Mouse (Mus musculus): ENCODE results near the gene Dhx32. TPM values are rescaled to one million over a fixed set of nuclear protein-coding genes. Genes with fewer than 3 reads are reported as not detected.

Dhx32 gene
- total RNA-seq (2014; rRNA removed) (45.6 and 49.3 TPM in 2 replicates), polyA plus RNA-seq (2015; fragmentation: Nextera tagmentation; extraction: Ambion mirVana) (49.8 and 52.6 TPM in 2 replicates)

DNA sequence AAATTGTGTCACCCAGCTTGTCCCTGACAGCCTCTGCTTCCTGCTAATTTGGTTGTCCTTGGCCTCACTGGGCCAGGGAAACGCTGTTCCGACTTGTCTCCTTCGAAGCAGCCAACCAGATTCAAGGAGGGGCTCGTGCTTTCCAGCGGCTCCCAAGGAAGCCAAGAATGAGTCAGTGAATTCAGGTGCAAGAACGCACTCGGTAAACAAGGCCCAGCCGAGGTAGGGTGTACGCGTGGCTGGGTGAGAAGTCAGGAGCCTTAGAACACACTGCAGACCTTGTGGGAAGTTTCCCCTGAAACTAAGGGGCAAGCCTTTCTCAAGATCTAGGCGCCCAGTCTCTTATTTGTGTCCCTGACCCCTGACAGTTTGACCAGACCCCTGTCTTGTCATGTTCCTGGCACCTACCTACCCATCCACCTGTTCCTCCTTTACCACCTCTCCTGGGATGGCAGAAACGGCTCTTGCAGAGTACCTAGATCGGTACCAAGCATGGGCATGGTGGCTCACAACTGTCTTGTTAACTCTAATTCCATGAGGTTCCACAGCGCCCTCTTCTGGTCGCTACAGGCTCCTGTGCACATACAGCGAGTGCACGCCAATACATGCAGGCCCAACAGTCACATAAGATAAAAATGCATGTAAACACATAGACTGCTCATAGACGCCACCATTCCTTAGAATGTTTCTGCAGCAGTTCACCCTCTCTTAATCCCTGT is at the start of gene Dhx32:
TSS of gene Dhx32 (minus strand) at position 10 of the 719 bp plus-strand sequence.
- WGBS = 26% methylated on average over 18 of the region's 18 CpGs
- Histone ChIP-seq H3K4me2 (ENCODE audit: low read depth, low read length) (no peak within 1 kb of the TSS), H3K4me1 (ENCODE audit: insufficient read depth, low read length) (no peaks in the 10 kb centered on the region), H3K9me3 (ENCODE audit: low read length) (no peaks in the 10 kb centered on the region), H3K27ac (no peak within 1 kb of the TSS), H3K36me3 (ENCODE audit: insufficient read depth, low read length) (no peaks in the 10 kb centered on the region), H3K27me3 (ENCODE audit: insufficient read depth, low read length) (no peaks in the 10 kb centered on the region), H3K9ac (replicated peaks; ENCODE audit: low read length) (no peak within 1 kb of the TSS), H3K4me3 (ENCODE audit: low read length) (no peak within 1 kb of the TSS)
- peak; percentile 83 for TF ChIP-seq CTCF (IDR thresholded peaks at IDR 0.05; ENCODE audit: low read depth)
- ATAC-seq = peak; percentile 77
- peak; percentile 94 for DNase-seq (ENCODE audit: low spot score)

DNA sequence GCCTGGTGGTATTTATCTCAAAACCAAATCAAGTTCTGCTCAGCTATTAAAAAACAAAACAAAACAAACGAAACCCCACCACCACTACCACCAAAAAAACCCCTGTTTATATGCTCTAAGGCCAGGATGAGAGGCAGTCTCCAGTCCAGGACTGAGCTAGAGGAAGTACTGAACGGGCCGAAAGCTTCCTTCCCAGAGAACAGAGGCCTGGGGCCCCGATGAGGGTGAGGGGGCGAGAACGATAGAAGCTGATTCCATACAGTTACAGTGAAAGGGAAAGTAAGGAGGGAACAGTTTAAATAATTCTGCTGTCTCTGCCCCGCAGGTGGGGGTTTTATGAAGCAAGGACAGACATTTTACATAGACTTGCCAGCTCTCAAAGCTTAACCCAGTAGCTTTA is 47.1 kb upstream of the Dhx32 start:
- Histone ChIP-seq H3K27me3 (ENCODE audit: insufficient read depth, low read length) (no peaks in the 10 kb centered on the region), H3K4me2 (ENCODE audit: low read depth, low read length) (no peak overlapping the region), H3K27ac (no peak overlapping the region), H3K9ac (replicated peaks; ENCODE audit: low read length) (no peak overlapping the region), H3K4me3 (ENCODE audit: low read length) (no peak overlapping the region), H3K4me1 (ENCODE audit: insufficient read depth, low read length) (no peaks in the 10 kb centered on the region), H3K36me3 (ENCODE audit: insufficient read depth, low read length) (no peaks in the 10 kb centered on the region), H3K9me3 (ENCODE audit: low read length) (no peaks in the 10 kb centered on the region)
- no peak for DNase-seq (ENCODE audit: low spot score)
- no peak for TF ChIP-seq CTCF (IDR thresholded peaks at IDR 0.05; ENCODE audit: low read depth)
- no peak for ATAC-seq
- WGBS = 70% methylated on average over 7 of the region's 7 CpGs

DNA sequence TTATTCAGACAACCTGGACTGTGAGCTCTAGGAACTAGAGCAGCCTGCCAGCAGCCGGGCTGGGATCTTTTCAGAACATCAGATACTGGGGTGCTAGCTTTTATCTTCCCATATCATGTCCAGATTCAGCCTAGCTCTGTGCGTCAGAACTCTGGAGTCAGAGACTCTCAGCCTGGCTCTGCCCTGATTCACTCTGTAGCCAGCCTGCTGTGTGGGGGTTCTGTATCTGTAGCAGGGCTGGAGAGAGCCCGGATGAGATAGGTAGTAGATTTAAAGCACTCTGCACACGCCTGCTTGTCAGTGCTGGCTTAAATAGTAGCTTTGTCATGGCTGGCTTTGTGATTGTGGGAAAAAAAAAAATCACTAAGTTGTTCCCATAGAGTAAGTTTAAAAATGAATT is 46.0 kb upstream of the Dhx32 start:
- H3K27me3 ChIP-seq (ENCODE audit: insufficient read depth, low read length) = no peaks in the 10 kb centered on the region
- H3K4me2 ChIP-seq (ENCODE audit: low read depth, low read length) = no peak overlapping the region
- H3K4me1 ChIP-seq (ENCODE audit: insufficient read depth, low read length) = no peaks in the 10 kb centered on the region
- TF ChIP-seq CTCF (IDR thresholded peaks at IDR 0.05; ENCODE audit: low read depth) = no peak
- no peaks in the 10 kb centered on the region for H3K9me3 ChIP-seq (ENCODE audit: low read length)
- DNase-seq (ENCODE audit: low spot score) (no peak), ATAC-seq (no peak)
- WGBS = 41% methylated on average over 4 of the region's 4 CpGs
- no peak overlapping the region for H3K9ac ChIP-seq (replicated peaks; ENCODE audit: low read length)
- no peak overlapping the region for H3K27ac ChIP-seq
- H3K4me3 ChIP-seq (ENCODE audit: low read length) = no peak overlapping the region
- H3K36me3 ChIP-seq (ENCODE audit: insufficient read depth, low read length) = no peaks in the 10 kb centered on the region

DNA sequence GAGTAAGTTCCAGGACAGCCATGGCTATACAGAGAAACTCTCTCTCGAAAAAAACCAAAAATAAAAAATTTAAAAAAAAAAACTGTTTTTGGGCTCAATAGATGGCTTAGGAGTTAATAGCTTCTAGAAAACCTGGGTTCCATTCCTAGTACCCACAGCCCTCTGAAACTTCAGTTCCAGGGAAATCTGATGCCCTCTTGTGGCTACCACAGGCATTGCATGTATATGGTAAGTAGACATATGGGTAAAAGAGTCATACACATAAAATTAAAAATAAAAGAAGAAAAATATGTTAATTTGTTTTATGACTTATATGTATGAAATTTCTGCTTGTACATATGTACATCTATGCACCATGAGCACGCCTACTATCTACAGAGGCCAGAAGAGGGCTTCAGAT is 42.1 kb upstream of the Dhx32 start:
- Histone ChIP-seq H3K9ac (replicated peaks; ENCODE audit: low read length) (no peak overlapping the region), H3K9me3 (ENCODE audit: low read length) (no peaks in the 10 kb centered on the region), H3K4me1 (ENCODE audit: insufficient read depth, low read length) (no peaks in the 10 kb centered on the region), H3K4me2 (ENCODE audit: low read depth, low read length) (no peak overlapping the region), H3K27ac (no peak overlapping the region), H3K36me3 (ENCODE audit: insufficient read depth, low read length) (no peaks in the 10 kb centered on the region), H3K4me3 (ENCODE audit: low read length) (no peak overlapping the region), H3K27me3 (ENCODE audit: insufficient read depth, low read length) (no peaks in the 10 kb centered on the region)
- no peak for ATAC-seq
- 96% methylated on average over 2 of the region's 2 CpGs for WGBS
- TF ChIP-seq CTCF (IDR thresholded peaks at IDR 0.05; ENCODE audit: low read depth) = peak; percentile 38
- DNase-seq (ENCODE audit: low spot score) = no peak

DNA sequence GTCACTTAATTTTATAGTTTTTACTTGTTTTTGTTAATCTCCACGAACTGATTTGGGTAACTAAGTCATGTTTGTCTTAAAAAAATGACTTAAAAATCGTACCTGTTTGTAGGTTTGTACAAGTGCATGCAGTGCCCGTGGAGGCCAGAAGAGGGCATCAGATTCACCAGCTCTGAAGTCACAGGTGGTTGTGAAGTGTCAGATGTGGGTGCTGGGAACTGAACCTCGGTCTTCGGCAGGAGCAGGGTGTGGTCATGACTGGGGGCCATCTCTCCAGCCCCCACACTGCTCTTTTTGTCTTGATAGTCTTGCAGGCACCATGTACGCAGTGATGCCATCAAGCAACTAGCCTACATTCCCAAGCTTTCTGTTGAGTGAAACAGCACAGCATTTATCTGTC is 41.2 kb upstream of the Dhx32 start:
- H3K36me3 ChIP-seq (ENCODE audit: insufficient read depth, low read length) = no peaks in the 10 kb centered on the region
- H3K4me1 ChIP-seq (ENCODE audit: insufficient read depth, low read length) = no peaks in the 10 kb centered on the region
- TF ChIP-seq CTCF (IDR thresholded peaks at IDR 0.05; ENCODE audit: low read depth) = no peak
- no peak overlapping the region for H3K4me2 ChIP-seq (ENCODE audit: low read depth, low read length)
- no peak overlapping the region for H3K9ac ChIP-seq (replicated peaks; ENCODE audit: low read length)
- H3K9me3 ChIP-seq (ENCODE audit: low read length) = no peaks in the 10 kb centered on the region
- no peak overlapping the region for H3K27ac ChIP-seq
- DNase-seq (ENCODE audit: low spot score) (no peak), ATAC-seq (no peak)
- 85% methylated on average over 6 of the region's 6 CpGs for WGBS
- no peak overlapping the region for H3K4me3 ChIP-seq (ENCODE audit: low read length)
- H3K27me3 ChIP-seq (ENCODE audit: insufficient read depth, low read length) = no peaks in the 10 kb centered on the region

DNA sequence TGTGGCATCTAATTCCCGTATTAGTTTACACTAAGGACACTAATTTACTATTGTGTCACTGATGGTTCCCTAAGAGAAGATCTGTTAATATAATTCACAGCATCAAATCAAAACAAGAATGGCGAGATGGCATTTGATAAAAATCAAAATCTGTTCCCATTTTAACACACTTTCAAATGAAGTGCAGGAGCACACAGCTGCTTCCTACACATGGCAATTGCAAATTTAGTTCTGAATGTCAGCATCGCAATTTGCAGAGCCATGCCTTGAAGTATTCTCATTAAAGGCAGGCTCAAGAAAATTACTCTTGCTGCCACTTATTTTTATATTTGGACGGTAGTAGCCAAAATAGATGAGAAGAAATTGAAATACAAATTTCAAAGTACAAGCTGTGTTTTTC is 30.8 kb upstream of the Dhx32 start:
- Histone ChIP-seq H3K4me1 (ENCODE audit: insufficient read depth, low read length) (no peaks in the 10 kb centered on the region), H3K9me3 (ENCODE audit: low read length) (no peaks in the 10 kb centered on the region), H3K9ac (replicated peaks; ENCODE audit: low read length) (no peak overlapping the region), H3K27me3 (ENCODE audit: insufficient read depth, low read length) (no peaks in the 10 kb centered on the region), H3K27ac (no peak overlapping the region), H3K4me2 (ENCODE audit: low read depth, low read length) (no peak overlapping the region), H3K4me3 (ENCODE audit: low read length) (no peak overlapping the region), H3K36me3 (ENCODE audit: insufficient read depth, low read length) (no peaks in the 10 kb centered on the region)
- ATAC-seq = no peak
- WGBS = 67% methylated on average over 4 of the region's 4 CpGs
- no peak for TF ChIP-seq CTCF (IDR thresholded peaks at IDR 0.05; ENCODE audit: low read depth)
- no peak for DNase-seq (ENCODE audit: low spot score)

DNA sequence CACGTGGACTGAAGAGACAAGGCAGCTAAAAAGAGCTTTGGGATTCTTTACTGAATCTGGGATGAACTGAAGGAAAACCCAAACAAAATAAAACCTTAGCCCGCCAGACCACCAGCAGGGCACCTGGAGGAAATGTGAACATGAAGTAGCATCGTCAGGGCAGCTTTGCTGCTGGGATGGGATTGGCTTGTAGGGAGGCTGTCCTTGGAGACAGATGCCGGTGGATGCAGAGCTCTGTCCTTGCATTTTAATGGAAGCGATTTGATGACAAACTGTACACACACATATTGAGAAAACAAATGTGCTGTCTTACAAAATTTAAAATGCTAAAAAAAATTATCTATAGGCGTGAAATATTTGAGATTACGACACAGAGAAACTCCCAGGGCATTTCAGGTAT is 30.4 kb upstream of the Dhx32 start:
- 66% methylated on average over 7 of the region's 7 CpGs for WGBS
- H3K4me2 ChIP-seq (ENCODE audit: low read depth, low read length) = no peak overlapping the region
- no peak for DNase-seq (ENCODE audit: low spot score)
- no peak for ATAC-seq
- H3K4me1 ChIP-seq (ENCODE audit: insufficient read depth, low read length) = no peaks in the 10 kb centered on the region
- TF ChIP-seq CTCF (IDR thresholded peaks at IDR 0.05; ENCODE audit: low read depth) = no peak
- no peaks in the 10 kb centered on the region for H3K9me3 ChIP-seq (ENCODE audit: low read length)
- H3K4me3 ChIP-seq (ENCODE audit: low read length) = no peak overlapping the region
- no peaks in the 10 kb centered on the region for H3K27me3 ChIP-seq (ENCODE audit: insufficient read depth, low read length)
- H3K36me3 ChIP-seq (ENCODE audit: insufficient read depth, low read length) = no peaks in the 10 kb centered on the region
- H3K9ac ChIP-seq (replicated peaks; ENCODE audit: low read length) = no peak overlapping the region
- H3K27ac ChIP-seq = no peak overlapping the region
